Mouse (Mus musculus) liver, embryonic 12.5 days (tissue): Measurements from ENCODE around the gene Atp5g1. TPM values are rescaled to one million over a fixed set of nuclear protein-coding genes. Genes with fewer than 3 reads are reported as not detected.

ENCODE experiments used
- ATAC-seq: fragments of 200-750 bp; cut with Nextera tagmentation; 2 replicates; pipeline ENCODE4 v1.8.0; 2017; ENCODE audit warnings: moderate number of reproducible peaks, mild to moderate bottlenecking, moderate library complexity
- H3K27ac ChIP-seq: fragments of 300-500 bp; sonication (generic); 2 replicates; pipeline ENCODE4 v1.5.1; 2016; ENCODE audit warnings: mild to moderate bottlenecking
- H3K27me3 ChIP-seq: fragments of 300-500 bp; sonication (generic); replicated peaks from 2 replicates; pipeline ENCODE4 v1.6.1; 2016; ENCODE audit warnings: mild to moderate bottlenecking, moderate library complexity
- H3K36me3 ChIP-seq: fragments of 300-500 bp; sonication (generic); 2 replicates; pipeline ENCODE4 v1.6.1; 2016; ENCODE audit warnings: mild to moderate bottlenecking, moderate library complexity
- H3K4me1 ChIP-seq: fragments of 300-500 bp; sonication (generic); 2 replicates; pipeline ENCODE4 v1.6.1; 2016
- H3K4me2 ChIP-seq: fragments of 300-500 bp; sonication (generic); 2 replicates; pipeline ENCODE4 v1.6.1; 2016; ENCODE audit warnings: mild to moderate bottlenecking, moderate library complexity
- H3K4me3 ChIP-seq: fragments of 300-500 bp; sonication (generic); 2 replicates; pipeline ENCODE4 v1.5.1; 2016; ENCODE audit warnings: mild to moderate bottlenecking, moderate library complexity
- H3K9ac ChIP-seq: fragments of 300-500 bp; sonication (generic); 2 replicates; pipeline ENCODE4 v1.6.1; 2016; ENCODE audit warnings: mild to moderate bottlenecking, moderate library complexity
- H3K9me3 ChIP-seq: fragments of 300-500 bp; sonication (generic); replicated peaks from 2 replicates; pipeline ENCODE4 v1.6.1; 2016; ENCODE audit warnings: mild to moderate bottlenecking, moderate library complexity
- WGBS: fragments of 180-500 bp; shearing (Covaris S2); methylation state at CpG from one replicate; pipeline ENCODE4 v1.1.7; 2016; ENCODE audit not compliant: insufficient replicate concordance; 5-methylcytosine and 5-hydroxymethylcytosine counted together
- polyA plus RNA-seq: library from polyadenylated mRNA; unstranded; fragments of >200 nt; fragmentation: Nextera tagmentation; extraction: Ambion mirVana; gene quantifications from 2 replicates; pipeline ENCODE4 v1.2.1, GENCODE M21; 2016

Atp5g1 gene
- polyA plus RNA-seq, 1 experiment from 2014 or later: 705 TPM

GRCm38 (mm10) chr11:96068231-96068630, 7.2 kb downstream of the Atp5g1 start:
- peaks cover 37% of the 10 kb centered on the region for H3K36me3 ChIP-seq
- H3K4me3 ChIP-seq: no peak overlapping the region
- no peak for ATAC-seq
- H3K9me3 ChIP-seq: no peaks in the 10 kb centered on the region
- WGBS: 67% methylated on average over 5 of the region's 5 CpGs
- no peak overlapping the region for H3K9ac ChIP-seq
- H3K4me2 ChIP-seq: no peak overlapping the region
- H3K27me3 ChIP-seq: no peaks in the 10 kb centered on the region
- H3K4me1 ChIP-seq: peaks cover 36% of the 10 kb centered on the region
- H3K27ac ChIP-seq: no peak overlapping the region

GRCm38 (mm10) chr11:96065215-96065911, 10.1 kb downstream of the Atp5g1 start, which contains the start of gene Ube2z:
Gene Ube2z (minus strand): TSS chr11:96065388.
- H3K9me3 ChIP-seq: no peaks in the 10 kb centered on the region
- H3K9ac ChIP-seq: peak within 1 kb of the TSS; percentile 93
- H3K4me2 ChIP-seq: peak within 1 kb of the TSS; percentile 90
- peak within 1 kb of the TSS; percentile 87 for H3K27ac ChIP-seq
- 5% methylated on average over 50 of the region's 50 CpGs for WGBS
- peaks cover 39% of the 10 kb centered on the region for H3K4me1 ChIP-seq
- peaks cover 43% of the 10 kb centered on the region for H3K36me3 ChIP-seq
- peak; percentile 99 for ATAC-seq
- peak within 1 kb of the TSS; percentile 87 for H3K4me3 ChIP-seq
- H3K27me3 ChIP-seq: no peaks in the 10 kb centered on the region

- H3K27ac ChIP-seq: peak overlapping the region; percentile 87
- peaks cover 43% of the 10 kb centered on the region for H3K36me3 ChIP-seq
- under 1% methylated on average over 44 of the region's 64 CpGs for WGBS
- peak overlapping the region; percentile 90 for H3K4me2 ChIP-seq
- peak; percentile 75 for ATAC-seq
- H3K27me3 ChIP-seq: no peaks in the 10 kb centered on the region
- peaks cover 39% of the 10 kb centered on the region for H3K4me1 ChIP-seq
- H3K9me3 ChIP-seq: no peaks in the 10 kb centered on the region
- peak overlapping the region; percentile 93 for H3K9ac ChIP-seq
- peak overlapping the region; percentile 87 for H3K4me3 ChIP-seq
These were observed 10.8 kb downstream of the Atp5g1 start for GRCm38 (mm10) chr11:96064521-96065214.

- Histone ChIP-seq H3K9ac (no peak overlapping the region), H3K9me3 (no peaks in the 10 kb centered on the region), H3K27ac (no peak overlapping the region), H3K4me2 (no peak overlapping the region), H3K36me3 (peaks cover 97% of the 10 kb centered on the region), H3K4me1 (peaks cover 19% of the 10 kb centered on the region), H3K4me3 (no peak overlapping the region), H3K27me3 (no peaks in the 10 kb centered on the region)
- 84% methylated on average over 4 of the region's 4 CpGs for WGBS
- no peak for ATAC-seq
These were observed 17.2 kb downstream of the Atp5g1 start for GRCm38 (mm10) chr11:96058309-96058708.

- no peak for ATAC-seq
- Histone ChIP-seq H3K27ac (peak overlapping the region; percentile 32; the same call in 1 of the 2 replicates), H3K4me3 (no peak overlapping the region), H3K4me2 (no peak overlapping the region), H3K36me3 (peaks cover 99% of the 10 kb centered on the region), H3K9me3 (no peaks in the 10 kb centered on the region), H3K27me3 (no peaks in the 10 kb centered on the region), H3K9ac (no peak overlapping the region), H3K4me1 (peaks cover 8% of the 10 kb centered on the region; the same call in 1 of the 2 replicates)
- WGBS: 89% methylated on average over 3 of the region's 3 CpGs
These were observed 24.6 kb downstream of the Atp5g1 start for GRCm38 (mm10) chr11:96050854-96051253.

DNA sequence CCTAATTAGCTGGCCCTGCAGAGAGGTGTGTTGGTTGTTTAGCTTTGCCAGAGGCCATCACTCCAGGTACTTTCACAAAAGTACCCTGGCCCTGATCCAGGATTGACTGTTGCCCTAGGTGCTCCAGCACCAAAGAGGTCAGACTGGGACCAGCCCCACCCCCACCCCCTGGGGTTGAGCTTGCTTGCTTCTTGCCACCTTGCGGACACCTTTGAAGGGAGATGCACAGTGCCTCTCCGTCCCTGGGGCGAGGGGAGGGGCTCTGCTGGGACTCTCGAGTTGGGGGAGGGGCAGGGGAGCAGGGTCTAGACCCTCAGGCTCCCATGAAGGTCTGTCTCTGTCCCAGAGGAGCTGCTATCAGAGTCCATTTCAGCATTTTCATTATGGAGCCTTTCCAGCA, 25.5 kb downstream of the Atp5g1 start:
- H3K9me3 ChIP-seq: no peaks in the 10 kb centered on the region
- peaks cover 97% of the 10 kb centered on the region for H3K36me3 ChIP-seq
- peaks cover 8% of the 10 kb centered on the region; the same call in 1 of the 2 replicates for H3K4me1 ChIP-seq
- no peak overlapping the region for H3K9ac ChIP-seq
- ATAC-seq: no peak
- WGBS: 78% methylated on average over 4 of the region's 4 CpGs
- H3K27ac ChIP-seq: no peak overlapping the region
- H3K27me3 ChIP-seq: no peaks in the 10 kb centered on the region
- H3K4me2 ChIP-seq: no peak overlapping the region
- H3K4me3 ChIP-seq: no peak overlapping the region

- peaks cover 8% of the 10 kb centered on the region; the same call in 1 of the 2 replicates for H3K4me1 ChIP-seq
These were observed 27.7 kb downstream of the Atp5g1 start for GRCm38 (mm10) chr11:96047469-96048373.

GRCm38 (mm10) chr11:96046793-96047192, 28.7 kb downstream of the Atp5g1 start:
- Histone ChIP-seq H3K27ac (no peak overlapping the region), H3K4me2 (no peak overlapping the region), H3K27me3 (no peaks in the 10 kb centered on the region), H3K36me3 (peaks cover 95% of the 10 kb centered on the region), H3K4me1 (peaks cover 8% of the 10 kb centered on the region; the same call in 1 of the 2 replicates), H3K4me3 (no peak overlapping the region), H3K9me3 (no peaks in the 10 kb centered on the region), H3K9ac (no peak overlapping the region)
- ATAC-seq: no peak
- WGBS: 70% methylated on average over 2 of the region's 2 CpGs

More at GRCm38 (mm10) chr11:96047469-96048373, 27.7 kb downstream of the Atp5g1 start:
- no peaks in the 10 kb centered on the region for H3K9me3 ChIP-seq
- H3K27me3 ChIP-seq: no peaks in the 10 kb centered on the region
- WGBS: 83% methylated on average over 4 of the region's 4 CpGs
- no peak overlapping the region for H3K4me3 ChIP-seq
- no peak for ATAC-seq
- no peak overlapping the region for H3K4me2 ChIP-seq
- no peak overlapping the region for H3K9ac ChIP-seq
- peaks cover 95% of the 10 kb centered on the region for H3K36me3 ChIP-seq
- no peak overlapping the region for H3K27ac ChIP-seq

GRCm38 (mm10) chr11:96046028-96046427, 29.4 kb downstream of the Atp5g1 start:
- Histone ChIP-seq H3K36me3 (peaks cover 92% of the 10 kb centered on the region), H3K4me2 (no peak overlapping the region), H3K4me3 (no peak overlapping the region), H3K9me3 (no peaks in the 10 kb centered on the region), H3K27ac (no peak overlapping the region), H3K4me1 (peaks cover 4% of the 10 kb centered on the region; the same call in 1 of the 2 replicates), H3K9ac (no peak overlapping the region), H3K27me3 (no peaks in the 10 kb centered on the region)
- 80% methylated on average over 8 of the region's 8 CpGs for WGBS
- no peak for ATAC-seq

DNA sequence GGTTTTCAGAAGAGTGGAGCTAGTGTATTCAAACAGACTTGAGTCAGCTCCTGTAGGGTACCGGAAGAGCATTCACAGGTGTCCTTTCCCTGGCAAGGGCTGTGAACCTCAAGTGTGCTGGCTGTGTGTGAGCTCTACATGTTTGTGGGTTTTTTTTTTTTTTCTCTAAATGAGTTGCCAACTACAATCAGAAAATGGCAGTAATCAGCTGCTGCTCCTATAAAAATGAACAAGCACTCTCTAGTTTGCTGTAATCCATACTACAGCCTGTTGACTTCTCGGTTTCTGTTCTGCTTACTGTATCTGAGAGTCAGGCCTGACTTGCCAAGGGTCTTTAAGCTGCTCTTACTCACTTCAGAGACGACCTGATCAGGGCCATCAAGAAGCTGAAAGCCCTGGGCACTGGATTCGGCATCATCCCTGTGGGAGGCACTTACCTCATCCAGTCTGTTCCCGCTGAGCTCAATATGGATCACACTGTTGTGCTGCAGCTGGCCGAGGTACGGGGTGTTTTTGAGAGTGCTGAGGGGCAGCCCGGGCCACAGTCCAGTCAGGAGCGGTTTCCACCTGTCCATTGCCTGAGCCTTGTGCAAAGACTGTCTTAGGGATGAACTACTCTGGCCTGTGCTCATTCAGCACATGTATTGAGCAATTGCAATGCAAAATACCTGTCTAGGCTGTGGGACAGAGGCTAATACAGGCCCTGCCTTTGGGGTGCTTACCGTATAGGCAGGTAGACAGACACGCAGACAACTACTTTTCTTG, 30.5 kb downstream of the Atp5g1 start:
- no peak overlapping the region for H3K27ac ChIP-seq
- ATAC-seq: no peak
- H3K4me2 ChIP-seq: no peak overlapping the region
- WGBS: 88% methylated on average over 11 of the region's 11 CpGs
- H3K4me3 ChIP-seq: no peak overlapping the region
- peaks cover 91% of the 10 kb centered on the region for H3K36me3 ChIP-seq
- H3K4me1 ChIP-seq: no peaks in the 10 kb centered on the region
- H3K27me3 ChIP-seq: no peaks in the 10 kb centered on the region
- no peaks in the 10 kb centered on the region for H3K9me3 ChIP-seq
- no peak overlapping the region for H3K9ac ChIP-seq

- Histone ChIP-seq H3K9ac (no peak overlapping the region), H3K4me2 (no peak overlapping the region), H3K27ac (0 out of 2 replicates have a peak overlapping the region, but pooled peaks have one; percentile 17), H3K4me3 (no peak overlapping the region), H3K9me3 (no peaks in the 10 kb centered on the region), H3K27me3 (no peaks in the 10 kb centered on the region), H3K36me3 (peaks cover 60% of the 10 kb centered on the region), H3K4me1 (peaks cover 46% of the 10 kb centered on the region)
- no peak for ATAC-seq
- 31% methylated on average over 1 of the region's 1 CpGs for WGBS
These were observed 36.9 kb downstream of the Atp5g1 start for GRCm38 (mm10) chr11:96038560-96038959.
